Mouse (Mus musculus): ENCODE measurements at regions not wholly inside any gene's neighbourhood (a gene's known extent, or its start where the extent isn't known, plus 50 kb on each side); places are given as distances from the start of the nearest gene placed in this dataset.
A peak's percentile ranks its signal among the peaks of the same experiment; 100 is the strongest.

GRCm38 (mm10) chr15:84500214-84500613 is 53.3 kb upstream of the Shisal1 start:
- Histone ChIP-seq H3K4me2 (no peak overlapping the region), H3K9me3 (no peaks in the 10 kb centered on the region), H3K36me3 (no peaks in the 10 kb centered on the region), H3K4me3 (no peak overlapping the region), H3K9ac (no peak overlapping the region), H3K27me3 (no peaks in the 10 kb centered on the region), H3K4me1 (replicated peaks) (peaks cover 21% of the 10 kb centered on the region), H3K27ac (replicated peaks) (no peak overlapping the region)
- no peak for ATAC-seq (ENCODE audit: low read depth)
- WGBS, result 83% methylated on average over 4 of the region's 4 CpGs

DNA sequence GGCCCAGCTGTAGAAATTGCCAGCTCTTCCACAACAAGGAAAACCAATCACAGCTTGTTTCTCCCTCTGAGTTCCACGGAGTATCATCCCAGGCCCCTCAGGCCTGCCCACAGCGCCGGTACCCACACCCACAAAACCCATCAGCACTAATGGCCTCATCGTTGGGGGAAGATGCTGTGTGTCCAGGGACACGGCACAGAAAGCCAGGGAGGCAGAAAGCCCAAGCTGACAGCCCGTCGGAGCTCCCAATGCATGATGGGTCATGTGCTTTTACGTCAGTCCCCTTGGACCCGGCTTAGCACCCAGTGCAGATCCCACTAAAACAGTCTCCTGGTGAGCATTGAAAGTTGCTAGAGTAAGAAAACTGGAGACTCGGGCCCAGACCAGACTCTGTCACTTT is 50.2 kb upstream of the Shisal1 start:
- no peaks in the 10 kb centered on the region for H3K9me3 ChIP-seq
- 76% methylated on average over 10 of the region's 10 CpGs for WGBS
- ATAC-seq (ENCODE audit: low read depth), result no peak

More for the DNA sequence above, 50.2 kb upstream of the Shisal1 start:
- no peaks in the 10 kb centered on the region for H3K36me3 ChIP-seq
- no peak overlapping the region for H3K9ac ChIP-seq
- H3K27ac ChIP-seq (replicated peaks), result peak overlapping the region; percentile 33; the same call in 1 of the 2 replicates
- no peak overlapping the region for H3K4me2 ChIP-seq
- no peaks in the 10 kb centered on the region for H3K27me3 ChIP-seq
- no peak overlapping the region for H3K4me3 ChIP-seq
- H3K4me1 ChIP-seq (replicated peaks), result 0 out of 2 replicates have a peak, but pooled peaks cover 6% of the 10 kb centered on the region

Data from neural tube, embryonic 13.5 days (tissue).